Mouse (Mus musculus): ENCODE results near the gene Kcnj14.

Kcnj14 gene

DNA sequence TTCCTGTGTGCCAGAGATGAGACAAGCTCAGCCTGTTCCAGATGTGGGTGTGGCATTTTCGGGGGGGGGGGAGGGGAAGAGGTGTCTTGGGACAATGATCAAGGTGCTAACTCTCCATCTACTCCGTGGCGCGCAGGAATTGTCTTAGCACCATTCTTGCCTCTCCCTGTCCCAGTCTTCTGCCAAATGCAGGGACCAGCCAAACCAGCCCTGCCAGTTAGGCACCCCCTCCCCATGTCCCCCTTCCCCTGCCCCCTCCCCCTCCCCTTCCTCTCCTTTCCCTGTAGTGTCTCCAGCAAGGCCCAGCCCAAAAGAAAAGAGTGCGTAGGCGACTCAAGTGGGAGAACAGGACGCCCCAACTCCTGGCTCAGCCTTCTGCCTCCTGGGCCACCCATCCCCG is 57.8 kb downstream of the Kcnj14 start:
- DNase-seq (ENCODE audit: low read depth, low spot score): no peak
